Mouse (Mus musculus): Measurements from ENCODE around the gene Mmp21. TPM values are rescaled to one million over a fixed set of nuclear protein-coding genes. Genes with fewer than 3 reads are reported as not detected.
"Not testable (repeated sequence)": the region's sequence is repeated elsewhere in the genome, so short reads cannot be mapped to it uniquely, and the experiment has no call there.

The Mmp21 gene
- not detected for total RNA-seq (2022)

DNA sequence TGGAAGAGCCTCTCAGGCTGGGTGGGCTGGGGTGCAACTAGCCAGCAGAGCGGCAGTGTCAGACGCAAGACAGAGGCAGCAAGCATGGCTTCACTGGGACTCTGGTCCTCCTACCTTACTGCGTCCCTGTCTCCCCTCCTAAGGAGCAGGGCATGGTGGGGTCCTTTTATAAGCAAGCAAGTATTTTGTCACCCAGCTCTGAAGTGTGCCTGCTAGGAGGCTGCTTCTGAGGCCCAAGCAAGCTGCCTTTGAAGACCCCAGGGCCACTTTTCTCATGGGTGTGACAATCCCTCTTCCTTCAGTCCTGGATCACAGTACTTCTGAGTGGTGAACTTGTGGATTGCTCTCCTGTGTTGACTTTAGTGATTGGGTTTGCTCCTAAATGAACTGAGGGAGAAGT is at the start of gene Mmp21:
Gene Mmp21, minus strand, starts transcription at position 101 of the 400 bp plus-strand sequence.
- no peak for DNase-seq (ENCODE audit: low spot score)

GRCm38 (mm10) chr7:133729351-133729750 is 49.5 kb upstream of the Mmp21 start:
- DNase-seq (ENCODE audit: low spot score): no peak

DNA sequence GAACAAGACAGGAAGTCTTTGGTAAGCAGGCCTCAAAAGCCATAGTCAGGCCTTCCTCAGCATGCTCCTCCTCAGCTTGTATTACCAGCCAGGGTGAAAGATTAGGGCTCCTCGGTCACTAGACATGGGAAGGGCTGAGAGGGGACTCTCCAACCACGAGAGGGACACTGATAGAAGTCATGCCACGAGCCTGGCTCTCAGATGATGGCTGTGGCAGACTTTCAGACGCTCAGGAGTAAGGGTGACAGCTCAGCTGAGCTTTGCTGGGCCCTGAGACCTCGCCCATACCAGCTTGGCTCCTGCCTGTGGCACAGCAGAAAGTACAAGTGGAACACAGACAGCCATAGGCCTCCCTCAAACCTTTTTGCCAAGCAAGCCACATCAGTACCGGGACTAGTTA is 47.2 kb upstream of the Mmp21 start:
- DNase-seq (ENCODE audit: low spot score): no peak

DNA sequence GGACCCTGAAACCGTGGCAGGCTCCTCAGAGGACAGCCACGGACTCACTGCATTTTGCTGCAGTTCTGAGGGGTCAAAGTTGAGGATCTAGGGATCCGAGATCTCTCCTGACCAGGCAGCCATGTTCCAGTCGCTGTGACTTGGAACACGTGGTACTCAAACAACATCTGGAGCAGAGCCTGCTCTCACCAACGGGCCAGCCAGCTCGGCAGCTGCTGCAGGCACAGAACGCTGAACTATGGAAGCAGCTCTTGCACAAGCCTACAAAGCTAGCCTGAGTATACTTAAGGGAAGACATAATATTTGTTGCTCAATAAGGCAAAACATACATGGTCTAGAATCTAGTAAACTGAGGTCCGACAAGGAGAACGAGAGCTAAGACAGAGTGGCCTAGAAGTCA is 45.7 kb upstream of the Mmp21 start:
- no peak for DNase-seq (ENCODE audit: low spot score)

GRCm38 (mm10) chr7:133724844-133725243 is 45.0 kb upstream of the Mmp21 start:
- no peak for DNase-seq (ENCODE audit: low spot score)

DNA sequence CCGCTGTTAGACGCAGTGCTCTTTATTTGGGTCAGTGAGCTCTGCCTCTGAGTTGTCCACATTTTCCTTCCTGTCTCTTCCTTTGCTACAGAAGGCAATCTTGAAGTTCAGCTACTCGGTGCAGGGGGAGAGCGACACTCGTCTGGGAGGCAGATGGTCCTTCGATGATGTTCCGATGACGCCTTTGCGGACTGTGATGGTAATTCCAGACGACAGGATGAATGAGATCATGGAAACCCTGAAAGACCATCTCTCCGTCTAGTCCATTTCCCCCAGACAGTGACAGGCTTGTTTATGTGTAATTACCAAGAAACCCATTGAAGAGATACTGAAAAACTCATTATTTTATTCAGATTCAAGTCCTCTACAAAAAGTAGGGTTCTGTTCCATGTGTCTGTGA is 40.8 kb upstream of the Mmp21 start:
- no peak for DNase-seq (ENCODE audit: low spot score)

- no peak for DNase-seq (ENCODE audit: low spot score)
Measured at GRCm38 (mm10) chr7:133718580-133718979, 38.7 kb upstream of the Mmp21 start.

DNA sequence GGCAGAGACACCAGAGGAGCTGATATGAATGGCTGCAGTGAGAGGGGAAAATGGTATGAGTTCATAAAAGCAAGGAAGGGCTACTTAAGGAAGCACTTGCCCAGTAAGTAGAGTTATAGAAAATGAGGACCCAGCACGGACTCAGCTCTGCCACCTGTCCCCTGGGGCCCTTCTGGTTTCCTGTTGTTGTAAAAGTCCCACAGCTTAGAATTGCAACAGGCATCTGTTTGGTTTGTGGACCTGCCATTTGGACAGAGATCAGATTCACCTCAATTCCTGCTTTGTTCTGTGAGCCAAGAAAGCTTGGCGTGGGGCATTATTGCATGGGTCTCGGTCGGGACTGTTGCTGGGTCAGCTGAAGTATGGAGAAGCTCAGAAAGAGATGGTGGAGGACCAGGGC is 35.5 kb upstream of the Mmp21 start:
- DNase-seq (ENCODE audit: low spot score): no peak

GRCm38 (mm10) chr7:133707301-133707700 is 27.4 kb upstream of the Mmp21 start:
- DNase-seq (ENCODE audit: low spot score): peak; percentile 28

DNA sequence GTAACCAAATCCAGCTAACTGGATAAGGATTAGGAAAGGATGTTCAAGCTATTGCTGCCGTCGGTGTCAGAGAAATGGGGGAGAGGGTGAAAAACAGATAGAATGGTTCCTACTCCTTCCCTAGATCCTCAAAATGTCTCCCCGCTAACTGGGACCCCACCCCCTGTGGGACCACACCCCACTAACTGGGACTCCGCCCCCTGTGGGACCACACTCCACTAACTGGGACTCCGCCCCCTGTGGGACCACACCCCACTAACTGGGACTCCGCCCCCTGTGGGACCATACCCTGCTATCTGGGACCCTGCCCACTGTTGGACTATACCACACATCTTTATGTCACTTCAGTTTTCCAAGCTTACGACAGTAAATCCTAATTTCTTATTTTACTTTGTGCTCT is 24.0 kb upstream of the Mmp21 start:
- no peak for DNase-seq (ENCODE audit: low spot score)

- DNase-seq (ENCODE audit: low spot score): no peak
Measured at GRCm38 (mm10) chr7:133702333-133702732, 22.5 kb upstream of the Mmp21 start.

GRCm38 (mm10) chr7:133701366-133701765 is 21.5 kb upstream of the Mmp21 start:
- DNase-seq (ENCODE audit: low spot score): no peak

DNA sequence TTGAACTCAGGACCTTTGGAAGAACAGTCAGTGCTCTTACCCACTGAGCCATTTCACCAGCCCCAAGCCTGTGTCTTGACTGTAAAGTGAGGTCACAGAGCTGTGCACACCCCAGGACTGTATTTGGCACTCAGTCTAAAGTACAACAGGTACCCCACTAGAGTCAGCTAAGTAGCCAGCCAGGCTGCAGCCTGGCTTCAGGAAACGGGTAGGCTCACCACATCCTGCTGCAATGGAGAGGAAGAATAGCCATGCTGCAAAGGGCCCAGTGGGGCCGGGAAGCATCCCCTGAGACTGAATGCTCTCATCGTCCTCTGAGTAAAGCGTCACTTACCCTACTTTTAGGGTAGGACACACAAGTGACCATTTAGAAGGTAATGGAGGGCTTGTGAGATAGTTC is 20.0 kb upstream of the Mmp21 start:
- no peak for DNase-seq (ENCODE audit: low spot score)

GRCm38 (mm10) chr7:133698021-133698709 is 18.3 kb upstream of the Mmp21 start:
- DNase-seq (ENCODE audit: low spot score): no peak

DNA sequence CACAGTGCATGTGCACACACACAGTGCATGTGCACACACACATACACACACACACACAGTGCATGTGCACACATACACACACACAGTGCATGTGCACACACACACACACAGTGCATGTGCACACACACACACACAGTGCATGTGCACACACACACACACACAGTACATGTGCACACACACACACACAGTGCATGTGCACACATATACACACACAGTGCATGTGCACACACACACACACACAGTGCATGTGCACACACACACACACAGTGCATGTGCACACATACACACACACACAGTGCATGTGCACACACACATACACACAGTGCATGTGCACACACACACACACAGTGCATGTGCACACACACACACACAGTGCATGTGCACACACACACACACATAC is 5.8 kb upstream of the Mmp21 start:
- DNase-seq (ENCODE audit: low spot score): not testable (repeated sequence)

- DNase-seq (ENCODE audit: low spot score): no peak
Measured at GRCm38 (mm10) chr7:133684701-133685100, 4.8 kb upstream of the Mmp21 start.

DNA sequence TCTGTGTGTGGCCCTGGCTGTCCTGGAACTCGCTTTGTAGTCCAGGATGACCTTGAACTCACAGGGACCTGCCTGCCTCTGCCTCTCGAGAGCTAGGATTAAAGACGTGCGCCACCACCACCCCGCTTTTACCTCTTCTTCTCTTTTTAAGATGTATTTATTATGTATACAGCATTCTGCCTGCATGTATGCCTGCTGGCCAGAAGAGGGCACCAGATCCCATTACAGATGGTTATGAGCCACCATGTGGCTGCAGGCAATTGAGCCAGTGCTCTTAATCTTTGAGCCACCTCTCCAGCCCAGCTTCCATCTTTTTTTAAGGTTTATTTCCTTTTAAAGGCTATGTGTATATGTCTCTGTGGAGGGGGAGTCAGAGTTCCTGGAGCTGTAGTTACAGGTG is 4.2 kb upstream of the Mmp21 start:
- no peak for DNase-seq (ENCODE audit: low spot score)

GRCm38 (mm10) chr7:133683626-133684025 is 3.8 kb upstream of the Mmp21 start:
- no peak for DNase-seq (ENCODE audit: low spot score)

DNA sequence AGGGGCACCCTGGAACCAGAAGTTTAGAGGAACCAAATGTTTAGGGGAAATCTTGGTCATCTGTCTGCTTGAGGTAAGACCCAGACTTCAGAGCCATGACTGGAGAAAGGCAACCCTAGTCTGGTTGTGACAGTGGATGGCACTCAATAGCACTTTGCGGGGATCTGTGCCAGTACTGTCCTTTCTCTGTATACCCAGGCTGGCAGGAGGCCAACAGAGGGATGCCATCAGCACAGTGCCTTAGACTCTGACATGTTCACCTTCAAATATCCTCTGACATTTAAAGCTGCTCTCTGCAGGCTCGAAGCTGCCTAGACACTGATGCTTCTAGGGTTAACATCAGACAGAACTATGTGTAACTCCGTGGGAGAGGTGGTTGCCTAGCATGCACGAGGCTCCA is 422 bp downstream of the Mmp21 start:
- no peak for DNase-seq (ENCODE audit: low spot score)

DNA sequence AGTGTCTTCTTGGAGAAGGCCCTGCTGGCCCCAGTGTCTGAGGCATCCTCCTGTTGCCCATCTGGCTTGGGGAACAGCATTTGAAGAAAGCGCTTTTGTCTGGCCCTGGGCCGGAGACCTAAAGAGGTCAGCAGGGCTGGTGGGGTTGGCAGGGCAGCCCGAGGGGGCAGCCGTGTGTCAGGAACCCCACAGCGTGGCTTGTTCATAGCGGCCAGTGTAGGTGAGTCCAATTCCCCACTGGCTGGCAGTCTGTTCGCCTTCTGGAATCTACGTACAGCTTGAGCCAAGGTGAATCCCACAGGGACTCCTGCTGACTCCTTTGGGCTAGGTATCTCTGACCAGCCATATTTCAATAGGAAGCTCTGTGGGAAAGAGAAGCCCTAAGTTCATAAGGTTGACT is 1.1 kb downstream of the Mmp21 start:
- no peak for DNase-seq (ENCODE audit: low spot score)

GRCm38 (mm10) chr7:133676002-133676401 is 3.9 kb downstream of the Mmp21 start:
- DNase-seq (ENCODE audit: low spot score): no peak

GRCm38 (mm10) chr7:133670846-133671245 is 9.0 kb downstream of the Mmp21 start:
- no peak for DNase-seq (ENCODE audit: low spot score)

- no peak for DNase-seq (ENCODE audit: low spot score)
Measured at GRCm38 (mm10) chr7:133669946-133670345, 9.9 kb downstream of the Mmp21 start.

DNA sequence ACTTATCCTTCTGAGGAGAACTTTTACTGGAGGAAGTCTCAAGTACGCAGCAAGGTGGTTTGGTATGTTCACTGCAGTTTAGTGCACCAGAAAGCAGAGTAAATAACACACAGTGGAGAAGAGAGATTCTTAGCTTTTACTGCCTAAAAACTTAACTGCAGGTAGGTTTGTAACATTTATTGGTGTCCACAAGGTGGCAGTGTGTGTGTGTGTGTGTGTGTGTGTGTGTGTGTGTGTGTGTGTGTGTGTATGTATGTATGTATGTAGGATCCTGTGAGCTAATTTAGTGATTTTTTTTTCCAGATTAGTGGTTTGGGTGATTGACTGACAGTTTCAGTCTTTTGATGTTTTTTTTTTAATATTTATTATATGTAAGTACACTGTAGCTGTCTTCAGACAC is 10.8 kb downstream of the Mmp21 start:
- no peak for DNase-seq (ENCODE audit: low spot score)

Measured in heart, adult 8-10 months (tissue).